Mouse (Mus musculus): ENCODE data around the gene Twf2. TPM values are rescaled to one million over a fixed set of nuclear protein-coding genes. Genes with fewer than 3 reads are reported as not detected.
A peak's percentile ranks its signal among the peaks of the same experiment; 100 is the strongest.

Gene Twf2
- total RNA-seq, 1 experiment from 2014 or later: 50.2 TPM

GRCm38 (mm10) chr9:106230734-106231106 lies 27.8 kb downstream of the Twf2 start:
- no peak for ATAC-seq (replicated peaks; ENCODE audit: insufficient number of reproducible peaks, low FRiP score, low TSS enrichment, poor library complexity, severe bottlenecking)

DNA sequence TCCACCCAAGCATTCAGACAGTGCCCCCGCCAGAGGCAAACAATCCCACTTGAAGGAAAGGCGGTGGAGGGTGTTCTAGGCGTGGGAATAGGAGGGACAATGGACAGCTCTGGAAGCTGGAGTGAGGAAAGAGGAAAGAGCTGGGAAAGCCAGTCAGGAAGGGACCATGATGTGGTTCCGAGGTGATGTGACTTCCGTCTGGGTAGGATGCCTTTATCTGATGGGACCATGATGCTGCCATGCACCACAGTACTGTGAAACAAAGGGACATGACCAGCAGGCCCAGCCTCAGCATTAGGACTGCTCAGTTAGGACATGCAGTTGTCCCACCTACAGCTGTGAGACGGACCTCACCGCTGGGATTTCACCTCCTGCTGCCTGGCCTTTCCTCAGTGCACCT lies 28.3 kb downstream of the Twf2 start:
- ATAC-seq (replicated peaks; ENCODE audit: insufficient number of reproducible peaks, low FRiP score, low TSS enrichment, poor library complexity, severe bottlenecking): no peak

GRCm38 (mm10) chr9:106231816-106232215 lies 28.9 kb downstream of the Twf2 start:
- ATAC-seq (replicated peaks; ENCODE audit: insufficient number of reproducible peaks, low FRiP score, low TSS enrichment, poor library complexity, severe bottlenecking): no peak

DNA sequence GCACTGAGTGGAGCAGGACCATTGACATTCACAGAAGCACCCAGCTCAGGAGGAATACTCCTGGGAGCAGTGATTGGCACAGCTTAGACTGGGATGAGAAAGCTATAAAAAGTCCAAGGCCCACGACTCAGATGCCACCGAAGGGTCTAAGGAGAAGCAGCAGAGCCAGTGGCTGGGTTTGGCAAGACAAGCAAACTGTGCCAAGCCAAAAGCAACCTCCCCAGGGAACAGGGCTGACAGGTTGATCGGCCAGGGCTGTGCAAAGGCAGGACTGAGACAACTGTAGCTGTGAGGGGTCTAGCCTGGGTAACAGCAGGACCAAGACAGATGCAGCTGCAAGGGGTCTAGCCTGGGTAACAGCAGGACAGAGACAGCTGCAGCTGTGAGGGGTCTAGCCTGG lies 30.0 kb downstream of the Twf2 start:
- no peak for ATAC-seq (replicated peaks; ENCODE audit: insufficient number of reproducible peaks, low FRiP score, low TSS enrichment, poor library complexity, severe bottlenecking)

GRCm38 (mm10) chr9:106233953-106234352 lies 31.0 kb downstream of the Twf2 start:
- no peak for ATAC-seq (replicated peaks; ENCODE audit: insufficient number of reproducible peaks, low FRiP score, low TSS enrichment, poor library complexity, severe bottlenecking)

- ATAC-seq (replicated peaks; ENCODE audit: insufficient number of reproducible peaks, low FRiP score, low TSS enrichment, poor library complexity, severe bottlenecking): no peak
Measured at GRCm38 (mm10) chr9:106235194-106235830, 32.4 kb downstream of the Twf2 start.

DNA sequence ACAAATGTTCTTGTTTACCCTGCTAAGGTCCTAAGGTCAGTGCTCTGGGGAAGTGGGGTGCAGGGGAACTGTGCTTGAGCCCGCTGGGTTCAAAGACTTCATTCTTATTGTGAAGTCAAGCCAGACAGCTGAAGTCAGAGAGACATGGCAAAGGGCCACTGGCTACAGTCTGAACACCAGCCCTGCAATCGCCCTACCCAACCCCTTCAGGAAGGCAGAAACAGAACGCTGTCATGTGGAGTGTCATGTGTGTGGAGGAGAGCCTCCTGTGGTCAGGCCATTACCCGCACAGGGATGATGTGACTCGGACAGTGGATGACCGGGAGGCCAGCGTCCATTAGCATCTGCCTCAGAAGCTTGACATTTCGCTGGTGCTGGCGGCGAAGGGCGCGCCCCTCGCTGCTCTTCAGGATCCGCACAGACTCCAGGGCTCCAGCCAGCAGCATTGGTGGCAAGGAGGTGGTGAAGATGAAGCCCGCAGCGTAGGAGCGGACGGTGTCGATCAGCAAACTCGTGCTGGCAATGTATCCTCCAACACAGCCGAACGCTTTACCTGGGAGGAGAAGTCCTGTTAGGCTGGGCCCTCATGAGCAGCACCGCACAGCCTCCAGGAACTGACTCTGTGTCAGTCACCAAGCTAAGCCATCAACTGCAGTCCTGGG lies 33.4 kb downstream of the Twf2 start:
- ATAC-seq (replicated peaks; ENCODE audit: insufficient number of reproducible peaks, low FRiP score, low TSS enrichment, poor library complexity, severe bottlenecking): no peak

GRCm38 (mm10) chr9:106236818-106237211 lies 33.9 kb downstream of the Twf2 start:
- ATAC-seq (replicated peaks; ENCODE audit: insufficient number of reproducible peaks, low FRiP score, low TSS enrichment, poor library complexity, severe bottlenecking): no peak

DNA sequence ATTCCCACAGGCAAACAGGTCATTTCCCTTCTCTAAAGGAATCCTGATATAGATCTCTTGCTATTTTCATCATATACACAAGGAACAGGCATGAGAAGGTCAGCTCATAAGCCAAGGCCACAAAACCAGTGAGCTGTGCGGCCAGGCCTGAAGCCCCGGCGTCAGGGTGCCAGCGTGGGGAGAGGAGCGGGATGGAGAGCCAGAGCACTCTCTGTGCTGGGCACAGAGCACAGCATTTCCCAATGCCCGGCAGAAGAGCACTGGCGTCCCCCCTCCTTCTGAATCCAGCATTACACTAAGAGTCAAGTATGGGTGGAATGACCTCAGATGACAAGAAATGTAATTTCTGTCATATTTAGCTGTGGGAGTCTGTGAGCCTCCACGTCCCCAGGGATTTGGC lies 34.5 kb downstream of the Twf2 start:
- no peak for ATAC-seq (replicated peaks; ENCODE audit: insufficient number of reproducible peaks, low FRiP score, low TSS enrichment, poor library complexity, severe bottlenecking)

- no peak for ATAC-seq (replicated peaks; ENCODE audit: insufficient number of reproducible peaks, low FRiP score, low TSS enrichment, poor library complexity, severe bottlenecking)
Measured at GRCm38 (mm10) chr9:106237878-106238277, 35.0 kb downstream of the Twf2 start.

DNA sequence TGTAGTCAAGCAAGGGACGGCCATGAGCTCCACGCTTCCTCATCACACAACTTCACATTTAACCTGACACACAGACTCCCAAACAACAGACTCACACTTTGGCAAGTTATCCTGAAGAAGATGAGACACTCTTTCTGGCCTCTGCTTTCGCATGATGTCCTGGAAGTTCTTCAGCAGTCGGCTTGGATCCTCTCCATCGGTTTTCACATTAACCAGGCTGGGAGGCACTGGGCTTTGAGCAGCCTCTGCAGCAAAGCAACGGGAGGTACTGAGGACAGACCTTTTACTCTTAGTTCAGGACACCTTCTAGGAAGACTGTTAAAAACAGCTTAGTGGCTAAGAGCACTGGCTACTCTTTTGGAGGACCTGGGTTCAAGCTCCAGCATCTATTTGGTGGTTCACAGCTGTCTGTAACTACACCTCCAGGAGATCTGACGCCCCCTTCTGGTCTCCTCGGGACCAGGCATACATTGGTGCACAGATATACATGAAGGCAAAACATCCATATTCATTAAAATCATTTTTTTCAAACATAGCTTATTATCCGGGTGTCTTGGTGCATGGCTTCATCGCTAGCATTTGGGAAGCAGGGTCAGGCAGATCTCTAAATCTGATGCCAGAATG lies 38.7 kb downstream of the Twf2 start:
- no peak for ATAC-seq (replicated peaks; ENCODE audit: insufficient number of reproducible peaks, low FRiP score, low TSS enrichment, poor library complexity, severe bottlenecking)

DNA sequence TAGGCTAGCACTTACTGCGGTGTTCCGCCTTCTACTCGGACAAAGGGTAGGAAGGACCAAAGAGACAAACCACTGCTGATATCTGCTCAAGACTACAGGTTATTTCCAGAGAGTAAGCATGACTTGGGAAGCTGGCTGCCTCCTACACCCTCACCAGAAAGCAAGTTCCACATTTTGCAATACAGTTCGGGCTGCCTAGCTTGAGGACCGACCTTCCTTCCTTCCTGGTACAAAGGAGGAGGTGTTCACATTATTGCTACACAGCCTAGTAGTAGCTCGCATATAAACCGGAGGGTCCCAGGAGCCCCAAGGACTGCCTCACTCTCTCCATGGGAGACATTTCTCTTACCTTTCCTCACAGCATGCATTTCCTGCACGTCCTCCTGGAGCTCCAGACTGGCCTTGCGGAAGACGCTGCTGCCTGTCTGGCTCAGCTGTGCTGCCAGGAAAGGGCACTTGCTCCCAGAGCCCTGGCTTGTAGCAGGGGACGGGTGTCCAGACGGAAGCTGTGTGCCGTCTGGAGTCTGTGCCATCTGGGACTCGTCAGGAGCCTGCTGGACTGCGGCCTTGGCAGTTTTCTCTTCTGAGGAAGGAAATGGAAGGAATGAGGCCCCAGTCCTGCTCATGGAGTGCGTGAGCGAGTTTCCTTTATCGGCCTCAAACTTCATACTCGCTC lies 40.0 kb downstream of the Twf2 start:
- ATAC-seq (replicated peaks; ENCODE audit: insufficient number of reproducible peaks, low FRiP score, low TSS enrichment, poor library complexity, severe bottlenecking): peak; percentile 47

GRCm38 (mm10) chr9:106249550-106249949 lies 46.6 kb downstream of the Twf2 start:
- ATAC-seq (replicated peaks; ENCODE audit: insufficient number of reproducible peaks, low FRiP score, low TSS enrichment, poor library complexity, severe bottlenecking): no peak

DNA sequence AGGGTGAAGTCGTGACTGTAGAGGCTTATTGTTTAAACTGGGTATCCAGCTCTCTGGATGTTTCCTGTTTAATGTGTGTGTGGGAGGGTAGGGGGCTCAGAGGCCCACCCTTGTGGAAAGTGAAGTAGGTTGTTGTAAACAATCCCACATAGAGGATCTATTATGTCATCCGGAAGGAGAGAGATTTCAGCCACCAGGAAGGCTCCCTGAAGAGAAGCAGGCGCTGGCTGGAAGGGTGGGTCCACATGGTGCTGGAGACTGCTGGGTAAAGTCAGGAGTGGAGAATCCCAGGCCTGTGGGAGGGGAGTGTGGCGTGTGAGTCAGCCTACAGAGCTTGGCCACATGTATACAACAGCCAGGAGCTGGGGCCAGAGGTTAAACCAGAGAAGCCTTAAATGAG lies 47.3 kb downstream of the Twf2 start:
- ATAC-seq (replicated peaks; ENCODE audit: insufficient number of reproducible peaks, low FRiP score, low TSS enrichment, poor library complexity, severe bottlenecking): no peak

DNA sequence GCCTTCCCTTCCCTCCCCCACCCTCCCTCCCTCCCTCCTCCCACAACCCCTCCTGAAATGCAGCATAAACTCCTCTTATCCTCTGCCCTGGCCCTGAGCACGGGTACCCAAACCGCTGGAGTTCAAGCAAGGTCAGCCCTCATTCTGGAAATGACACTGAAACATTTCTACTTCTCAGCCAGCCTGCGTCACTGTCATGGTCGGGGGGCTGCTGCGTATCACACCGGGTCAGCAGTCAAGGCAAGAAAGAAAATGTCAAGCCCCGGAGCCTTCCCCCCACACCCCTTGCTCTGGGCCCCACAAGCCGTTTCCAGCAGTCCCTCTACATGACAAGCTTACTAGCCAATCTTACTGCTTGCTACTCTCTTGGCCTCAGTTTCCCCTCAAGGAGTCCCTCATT lies 48.2 kb downstream of the Twf2 start:
- ATAC-seq (replicated peaks; ENCODE audit: insufficient number of reproducible peaks, low FRiP score, low TSS enrichment, poor library complexity, severe bottlenecking): no peak

DNA sequence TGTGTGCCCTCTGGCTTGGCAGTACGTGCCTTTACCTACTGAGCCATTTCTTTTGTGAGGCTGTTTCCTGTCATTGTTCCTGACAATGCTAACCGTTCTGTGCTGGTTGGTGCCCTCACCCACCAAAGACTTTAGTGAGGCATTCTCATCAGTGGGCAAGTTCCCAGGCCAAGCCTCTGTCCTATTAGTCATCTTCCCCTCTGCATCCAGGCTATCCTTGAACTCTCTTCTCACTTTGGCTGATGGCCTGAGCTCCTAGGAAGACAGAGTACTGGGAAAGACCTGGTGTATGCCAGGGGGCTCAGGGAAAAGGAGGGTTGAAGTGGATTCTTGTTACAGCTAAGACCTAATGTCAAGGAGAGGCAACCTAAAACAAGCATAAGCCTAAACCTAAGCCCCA lies 51.1 kb downstream of the Twf2 start:
- no peak for ATAC-seq (replicated peaks; ENCODE audit: insufficient number of reproducible peaks, low FRiP score, low TSS enrichment, poor library complexity, severe bottlenecking)

DNA sequence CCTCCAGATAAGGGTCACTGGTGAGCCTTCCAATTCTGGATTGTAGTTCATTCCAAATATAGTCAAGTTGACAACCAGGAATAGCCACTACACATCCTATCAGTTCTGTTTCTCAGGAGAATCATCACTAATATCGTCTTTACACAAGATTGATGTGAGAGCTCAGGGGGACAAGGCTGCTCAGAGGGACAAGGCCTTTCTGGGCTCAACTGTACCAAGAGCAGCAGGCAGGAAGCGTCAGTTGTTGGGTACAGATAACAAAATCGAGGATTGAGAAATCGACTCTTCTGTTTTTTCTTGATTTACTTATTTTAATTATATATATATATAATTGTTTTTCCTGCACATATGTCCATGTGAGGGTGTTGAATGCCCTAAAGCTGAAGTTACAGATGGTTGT lies 55.5 kb downstream of the Twf2 start:
- ATAC-seq (replicated peaks; ENCODE audit: insufficient number of reproducible peaks, low FRiP score, low TSS enrichment, poor library complexity, severe bottlenecking): no peak

GRCm38 (mm10) chr9:106258990-106259389 lies 56.1 kb downstream of the Twf2 start:
- no peak for ATAC-seq (replicated peaks; ENCODE audit: insufficient number of reproducible peaks, low FRiP score, low TSS enrichment, poor library complexity, severe bottlenecking)

DNA sequence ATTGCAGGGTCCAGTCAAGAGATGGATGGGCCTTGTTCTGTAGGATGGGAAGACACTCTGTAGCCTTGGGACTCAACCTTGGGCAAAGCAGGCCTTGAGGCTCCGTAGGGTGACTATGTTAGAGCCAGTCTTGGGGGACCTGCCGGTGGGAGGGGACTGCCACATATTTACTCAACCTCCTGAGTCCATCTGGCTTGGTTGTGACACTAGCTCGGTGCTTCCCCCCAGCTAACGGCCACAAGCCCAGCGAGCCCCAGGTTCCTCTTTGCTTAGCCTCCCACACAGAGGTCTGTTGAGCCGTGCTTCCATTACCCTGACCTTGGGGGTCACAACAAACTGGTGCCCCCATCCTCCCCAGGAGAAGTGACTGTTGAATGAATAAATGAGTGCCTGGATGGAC lies 58.1 kb downstream of the Twf2 start:
- ATAC-seq (replicated peaks; ENCODE audit: insufficient number of reproducible peaks, low FRiP score, low TSS enrichment, poor library complexity, severe bottlenecking): peak; percentile 87

GRCm38 (mm10) chr9:106261491-106261890 lies 58.6 kb downstream of the Twf2 start:
- no peak for ATAC-seq (replicated peaks; ENCODE audit: insufficient number of reproducible peaks, low FRiP score, low TSS enrichment, poor library complexity, severe bottlenecking)
